Mouse (Mus musculus) limb, embryonic 10.5 days (tissue): ENCODE data around the gene Otol1. TPM values are rescaled to one million over a fixed set of nuclear protein-coding genes. Genes with fewer than 3 reads are reported as not detected.

Experiments used
- polyA plus RNA-seq: library from polyadenylated mRNA; unstranded; fragments of >200 nt; fragmentation: Nextera tagmentation; extraction: Ambion mirVana; gene quantifications from 2 replicates; pipeline ENCODE4 v1.2.1, GENCODE M21; 2016

Otol1 gene
- polyA plus RNA-seq, 1 experiment from 2014 or later: not detected

Other genes with a start within 250 kb of the Otol1 start
- gene Sptssb, start 147.7 kb upstream of the Otol1 start, polyA plus RNA-seq: 0.50 and 1.2 TPM in 2 replicates